Mouse (Mus musculus): ENCODE data around the gene Rcn3. TPM values are rescaled to one million over a fixed set of nuclear protein-coding genes. Genes with fewer than 3 reads are reported as not detected.

Rcn3 gene
- total and polyA plus RNA-seq, 3 experiments = 0.38 TPM; not detected in 2

DNA sequence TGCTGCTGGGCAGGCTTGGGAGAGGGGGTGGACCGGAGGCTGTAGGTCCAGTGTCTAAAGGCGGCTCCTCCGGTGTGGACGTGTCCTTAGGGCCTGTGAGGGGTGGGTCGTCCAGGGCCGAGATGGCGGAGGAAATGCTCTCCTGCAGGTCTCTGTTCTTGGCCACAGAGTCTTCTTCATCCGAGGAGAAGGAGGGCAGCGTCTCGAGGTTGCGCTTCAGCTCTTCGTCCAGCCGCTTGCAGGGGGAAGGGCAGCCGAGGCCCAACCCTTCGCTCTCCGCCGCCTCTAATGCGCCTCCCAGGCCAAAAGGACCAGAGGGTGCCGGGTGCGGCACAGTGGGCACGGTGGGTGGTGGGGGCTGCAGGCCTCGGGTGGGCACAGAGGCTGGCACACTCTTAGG, 46.3 kb downstream of the Rcn3 start:
- H3K9me3 ChIP-seq (replicated peaks; ENCODE audit: low read length) = no peaks in the 10 kb centered on the region
- TF ChIP-seq GABPA (IDR thresholded peaks at IDR 0.05; ENCODE audit: insufficient replicate concordance, low read depth, low read length) (no peak), MYC (IDR thresholded peaks at IDR 0.05; ENCODE audit: low read depth, low read length) (no peak), POLR2AphosphoS2 (IDR thresholded peaks at IDR 0.05; ENCODE audit: low read depth, low read length) (no peak), NELFE (IDR thresholded peaks at IDR 0.05; ENCODE audit: low read depth, low read length) (no peak), ZKSCAN1 (IDR thresholded peaks at IDR 0.05; ENCODE audit: borderline replicate concordance, low read depth, low read length) (no peak), USF1 (IDR thresholded peaks at IDR 0.05; ENCODE audit: low read depth, low read length) (no peak), ZMIZ1 (IDR thresholded peaks at IDR 0.05; ENCODE audit: low read depth, low read length) (no peak), KAT2A (IDR thresholded peaks at IDR 0.05; ENCODE audit: insufficient replicate concordance, low read length) (no peak), ZNF384 (IDR thresholded peaks at IDR 0.05; ENCODE audit: low read depth, low read length) (no peak), JUN (IDR thresholded peaks at IDR 0.05; ENCODE audit: insufficient read depth, low read depth, low read length) (no peak), RAD21 (IDR thresholded peaks at IDR 0.05; ENCODE audit: low read depth, low read length) (no peak), MEF2A (IDR thresholded peaks at IDR 0.05; ENCODE audit: borderline replicate concordance, low read depth, low read length) (no peak), EP300 (IDR thresholded peaks at IDR 0.05; ENCODE audit: low read length) (no peak), RCOR1 (conservative IDR thresholded peaks at IDR 0.05; ENCODE audit: low read depth, low read length) (no peak), JUND (conservative IDR thresholded peaks at IDR 0.05; ENCODE audit: low read depth, low read length) (no peak), ELF1 (IDR thresholded peaks at IDR 0.05; ENCODE audit: low read depth, low read length) (no peak), HCFC1 (IDR thresholded peaks at IDR 0.05; ENCODE audit: low read depth, low read length) (no peak), MAZ (IDR thresholded peaks at IDR 0.05; ENCODE audit: low read depth, low read length) (no peak)
- H3K4me3 ChIP-seq (replicated peaks in 1 of 3; ENCODE audit: low read depth in 2 of 3, low read length in 2 of 3, poor library complexity in 1 of 3) = no peak overlapping the region
- H3K27me3 ChIP-seq (replicated peaks) = no peaks in the 10 kb centered on the region
- peaks cover 0 to 7% of the 10 kb centered on the region in 2 experiments; a peak in 2 of 4 replicates for H3K4me1 ChIP-seq (ENCODE audit: control insufficient read depth in 1 of 2, insufficient read depth in 2 of 2)
- no peak overlapping the region for H3K4me2 ChIP-seq (ENCODE audit: insufficient read depth, low read depth, poor library complexity, severe bottlenecking)
- no peak overlapping the region for H3K27ac ChIP-seq (ENCODE audit: insufficient read depth, low read depth)
- in situ Hi-C loops (cut with MboI; ENCODE audit: low pct_ligation_motif_present, low pct_unique_long_range_greater_than_20kb, low sequenced_read_pairs) (loop anchor here (5.0 kb wide), 1 partner anchor 58 kb away; the partner anchor contains the start of gene Prmt1), dilution Hi-C loops (cut with MboI; ENCODE audit: extremely low pct_ligation_motif_present, extremely low pct_unique_long_range_greater_than_20kb, low sequenced_read_pairs) (no loop called here)
- peaks cover 5% of the 10 kb centered on the region for H3K79me2 ChIP-seq (replicated peaks; ENCODE audit: control insufficient read depth, extremely low read depth, insufficient read depth, poor library complexity, severe bottlenecking)
- H3K9ac ChIP-seq (ENCODE audit: insufficient read depth, low read depth) = no peak overlapping the region
- DNase-seq (ENCODE audit: extremely low read depth) = no peak
- H3K36me3 ChIP-seq (replicated peaks in 1 of 2; ENCODE audit: control insufficient read depth in 1 of 2, insufficient read depth in 1 of 2, low read length in 1 of 2) = peaks cover 80 to 87% of the 10 kb centered on the region in 2 experiments

DNA sequence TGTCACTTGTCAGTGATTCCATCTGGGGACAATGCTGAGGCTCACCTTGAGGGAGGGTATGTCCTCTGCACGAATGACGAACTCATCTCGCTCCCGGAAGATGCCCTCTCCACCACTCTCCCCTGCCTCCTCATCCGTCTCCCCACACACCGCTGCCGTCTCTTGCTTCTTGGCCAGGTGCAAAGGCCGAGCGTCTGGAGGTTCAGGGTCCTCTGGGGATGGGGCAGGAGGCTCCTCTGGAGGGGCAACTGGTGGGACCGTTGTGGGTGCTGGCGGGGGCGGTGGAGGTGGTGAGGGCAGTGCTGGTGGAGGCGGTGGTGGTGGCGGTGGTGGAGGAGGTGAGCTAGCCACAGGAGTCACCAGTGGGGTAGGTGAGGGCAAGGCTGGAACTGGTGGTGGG, 48.7 kb downstream of the Rcn3 start:
- H3K27ac ChIP-seq (ENCODE audit: insufficient read depth, low read depth) = no peak overlapping the region
- no peak overlapping the region for H3K9ac ChIP-seq (ENCODE audit: insufficient read depth, low read depth)
- peaks cover 2% of the 10 kb centered on the region; the same call in 1 of the 2 replicates for H3K79me2 ChIP-seq (replicated peaks; ENCODE audit: control insufficient read depth, extremely low read depth, insufficient read depth, poor library complexity, severe bottlenecking)
- H3K36me3 ChIP-seq (replicated peaks in 1 of 2; ENCODE audit: control insufficient read depth in 1 of 2, insufficient read depth in 1 of 2, low read length in 1 of 2) = peaks cover 75 to 89% of the 10 kb centered on the region in 2 experiments
- H3K9me3 ChIP-seq (replicated peaks; ENCODE audit: low read length) = no peaks in the 10 kb centered on the region
- no peaks in the 10 kb centered on the region for H3K27me3 ChIP-seq (replicated peaks)
- dilution Hi-C loops (cut with MboI; ENCODE audit: extremely low pct_ligation_motif_present, extremely low pct_unique_long_range_greater_than_20kb, low sequenced_read_pairs) (no loop called here), in situ Hi-C loops (cut with MboI; ENCODE audit: low pct_ligation_motif_present, low pct_unique_long_range_greater_than_20kb, low sequenced_read_pairs) (no loop called here)
- H3K4me3 ChIP-seq (replicated peaks in 1 of 3; ENCODE audit: low read depth in 2 of 3, low read length in 2 of 3, poor library complexity in 1 of 3) = no peak overlapping the region
- no peak for DNase-seq (ENCODE audit: extremely low read depth)
- H3K4me1 ChIP-seq (ENCODE audit: control insufficient read depth in 1 of 2, insufficient read depth in 2 of 2) = no peaks in the 10 kb centered on the region
- H3K4me2 ChIP-seq (ENCODE audit: insufficient read depth, low read depth, poor library complexity, severe bottlenecking) = no peak overlapping the region
- TF ChIP-seq MEF2A (IDR thresholded peaks at IDR 0.05; ENCODE audit: borderline replicate concordance, low read depth, low read length) = no peak
- TF ChIP-seq E2F4 (IDR thresholded peaks at IDR 0.05; ENCODE audit: insufficient replicate concordance, low read depth, low read length) = no peak
- no peak for TF ChIP-seq JUND (conservative IDR thresholded peaks at IDR 0.05; ENCODE audit: low read depth, low read length)
- TF ChIP-seq EP300 (IDR thresholded peaks at IDR 0.05; ENCODE audit: low read length) = no peak

Data from CH12.LX (cell line).